Mouse (Mus musculus): ENCODE results near the gene Mettl27.
"Not testable (repeated sequence)": the region's sequence is repeated elsewhere in the genome, so short reads cannot be mapped to it uniquely, and the experiment has no call there.

GRCm38 (mm10) chr5:134939554-134939953 lies 7.4 kb downstream of the Mettl27 start:
- not testable (repeated sequence) for TF ChIP-seq CTCF (conservative IDR thresholded peaks at IDR 0.05; ENCODE audit: low read length); NANOG (IDR thresholded peaks at IDR 0.05; ENCODE audit: borderline replicate concordance, low read length); POU5F1 (IDR thresholded peaks at IDR 0.05; ENCODE audit: borderline replicate concordance, low read length)
